Mouse (Mus musculus) right cerebral cortex, adult 18-20 months (tissue): Measurements from ENCODE around the gene Lonp2.

Experiments used
- DNase-seq: peaks from one replicate; pipeline ENCODE4 v3.0.0; 2022; ENCODE audit warnings: mixed read lengths

The Lonp2 gene

GRCm38 (mm10) chr8:86718332-86718994 is 94.6 kb downstream of the Lonp2 start:
- no peak for DNase-seq

- DNase-seq: no peak
Measured at GRCm38 (mm10) chr8:86719368-86719767, 95.5 kb downstream of the Lonp2 start.

- DNase-seq: no peak
Measured at GRCm38 (mm10) chr8:86720756-86721459, 97.1 kb downstream of the Lonp2 start.

- DNase-seq: no peak
Measured at GRCm38 (mm10) chr8:86721490-86721889, 97.6 kb downstream of the Lonp2 start.

- DNase-seq: no peak
Measured at GRCm38 (mm10) chr8:86726959-86727358, 103.1 kb downstream of the Lonp2 start.

GRCm38 (mm10) chr8:86728224-86728950 is 104.5 kb downstream of the Lonp2 start:
- no peak for DNase-seq

- no peak for DNase-seq
Measured at GRCm38 (mm10) chr8:86730303-86730702, 106.5 kb downstream of the Lonp2 start.

GRCm38 (mm10) chr8:86730860-86731259 is 107.0 kb downstream of the Lonp2 start:
- no peak for DNase-seq

GRCm38 (mm10) chr8:86734171-86734570 is 110.3 kb downstream of the Lonp2 start:
- no peak for DNase-seq

GRCm38 (mm10) chr8:86734954-86735353 is 111.1 kb downstream of the Lonp2 start:
- no peak for DNase-seq

GRCm38 (mm10) chr8:86735446-86736111 is 111.7 kb downstream of the Lonp2 start:
- DNase-seq: no peak

- no peak for DNase-seq
Measured at GRCm38 (mm10) chr8:86740899-86741298, 117.1 kb downstream of the Lonp2 start.

- no peak for DNase-seq
Measured at GRCm38 (mm10) chr8:86741627-86742026, 117.8 kb downstream of the Lonp2 start.

- no peak for DNase-seq
Measured at GRCm38 (mm10) chr8:86742605-86743345, 118.9 kb downstream of the Lonp2 start.

GRCm38 (mm10) chr8:86744313-86745220 is 120.7 kb downstream of the Lonp2 start:
- no peak for DNase-seq

GRCm38 (mm10) chr8:86745221-86745934 is 121.5 kb downstream of the Lonp2 start, which contains the start of the genes Gm10638 and Siah1a:
TSS of gene Gm10638 (plus strand) at chr8:86745699.
TSS of gene Siah1a (minus strand) at chr8:86745934.
- DNase-seq: peak; percentile 60

- DNase-seq: peak; percentile 94
Measured at GRCm38 (mm10) chr8:86745935-86746441, 122.1 kb downstream of the Lonp2 start.

GRCm38 (mm10) chr8:86746511-86746910 is 122.7 kb downstream of the Lonp2 start:
- no peak for DNase-seq

GRCm38 (mm10) chr8:86749842-86750241 is 126.0 kb downstream of the Lonp2 start:
- DNase-seq: no peak
